In genomic region chr5:91114574-91114973, GRCm38 (mm10) we compare ENCODE assay signal across 16 mouse cellular contexts. TPM values are rescaled to one million over a fixed set of nuclear protein-coding genes. Genes with fewer than 3 reads are reported as not detected.
DNase-seq lines count a peak whose midpoint lies in the region; ATAC-seq lines count a peak whose summit lies in the region.
"Had no signal": no experiment of that assay in that cellular context is flagged by ENCODE, and none has a peak within 500 bp of the region (broad histone marks: within the 10 kb centered on the region; RNA-seq: fewer than 3 reads in every experiment).

No protein-coding gene starts in this region.

- DNase-seq in adrenal gland, postnatal 25 days: peak; percentile 9
- no peak for DNase-seq in adrenal gland, postnatal 14 days
- DNase-seq in lung, postnatal 10 days: peak; percentile 6
- no peak for DNase-seq in lung, postnatal 25 days (ENCODE audit: low spot score)
- no peak for DNase-seq in testis, postnatal 10 days (ENCODE audit: low spot score)
- DNase-seq in natural killer cell, adult 2 months (ENCODE audit: low spot score in 2 of 2): no peak
- DNase-seq: adrenal gland, postnatal 10 days; cerebellum, postnatal 36 days; gastrocnemius, postnatal 36 days; heart, adult 18-20 months had no signal

- peak; percentile 82 for ATAC-seq in granulocyte monocyte progenitor cell, adult 5-6 weeks (replicated peaks; ENCODE audit: poor library complexity, severe bottlenecking)
- ATAC-seq: forebrain, embryonic 13.5 days; intestine, postnatal 0 days had no signal

RNA-seq across cellular contexts. Expression of gene Areg, which starts 24.8 kb away (rescaled TPM):
- not detected in 2 replicates for total RNA-seq in adrenal gland, postnatal 25 days (2021)
- total RNA-seq in adrenal gland, postnatal 14 days (2021): not detected in 2 replicates
- not detected in 2 replicates for total RNA-seq in granulocyte monocyte progenitor cell, adult 5-6 weeks (2014; fragmentation: Nextera tagmentation)
- not detected in 2 replicates for total RNA-seq in granulocyte monocyte progenitor cell, adult 5-6 weeks (2017)
- total RNA-seq: CH12.LX; gastrocnemius, adult 8-10 months; gastrocnemius, postnatal 36 days; heart, adult 18-20 months; heart, postnatal 25 days had no signal

RNA-seq across cellular contexts. Expression of gene Ereg, which starts 40.2 kb away (rescaled TPM):
- total RNA-seq in adrenal gland, postnatal 25 days (2021): not detected in 2 replicates
- 0.07 TPM in 1 of 2 replicates, not detected in the other for total RNA-seq in adrenal gland, postnatal 14 days (2021)
- not detected in 2 replicates for total RNA-seq in granulocyte monocyte progenitor cell, adult 5-6 weeks (2014; fragmentation: Nextera tagmentation)
- total RNA-seq in granulocyte monocyte progenitor cell, adult 5-6 weeks (2017): not detected in 2 replicates
- total RNA-seq: CH12.LX; gastrocnemius, adult 8-10 months; gastrocnemius, postnatal 36 days; heart, adult 18-20 months had no signal

Comparison
In these comparisons a context has a peak if more than half of its experiments do, and no peak if none do; other contexts are left out.
1. DNase-seq: peak in adrenal gland, postnatal 25 days (single experiment) and lung, postnatal 10 days (single experiment); none in adrenal gland, postnatal 14 days (single experiment), lung, postnatal 25 days (single experiment), testis, postnatal 10 days (single experiment) and natural killer cell, adult 2 months (0 of 2).